Mouse (Mus musculus): Measurements from ENCODE around the gene Ip6k1. TPM values are rescaled to one million over a fixed set of nuclear protein-coding genes. Genes with fewer than 3 reads are reported as not detected.

Ip6k1 gene
- polyA plus RNA-seq (2012; rRNA removed): 70.0 and 86.6 TPM in 2 replicates

GRCm38 (mm10) chr9:108001922-108002770, at the start of gene Ip6k1:
Ip6k1 (plus strand) TSS chr9:108002501.

DNA sequence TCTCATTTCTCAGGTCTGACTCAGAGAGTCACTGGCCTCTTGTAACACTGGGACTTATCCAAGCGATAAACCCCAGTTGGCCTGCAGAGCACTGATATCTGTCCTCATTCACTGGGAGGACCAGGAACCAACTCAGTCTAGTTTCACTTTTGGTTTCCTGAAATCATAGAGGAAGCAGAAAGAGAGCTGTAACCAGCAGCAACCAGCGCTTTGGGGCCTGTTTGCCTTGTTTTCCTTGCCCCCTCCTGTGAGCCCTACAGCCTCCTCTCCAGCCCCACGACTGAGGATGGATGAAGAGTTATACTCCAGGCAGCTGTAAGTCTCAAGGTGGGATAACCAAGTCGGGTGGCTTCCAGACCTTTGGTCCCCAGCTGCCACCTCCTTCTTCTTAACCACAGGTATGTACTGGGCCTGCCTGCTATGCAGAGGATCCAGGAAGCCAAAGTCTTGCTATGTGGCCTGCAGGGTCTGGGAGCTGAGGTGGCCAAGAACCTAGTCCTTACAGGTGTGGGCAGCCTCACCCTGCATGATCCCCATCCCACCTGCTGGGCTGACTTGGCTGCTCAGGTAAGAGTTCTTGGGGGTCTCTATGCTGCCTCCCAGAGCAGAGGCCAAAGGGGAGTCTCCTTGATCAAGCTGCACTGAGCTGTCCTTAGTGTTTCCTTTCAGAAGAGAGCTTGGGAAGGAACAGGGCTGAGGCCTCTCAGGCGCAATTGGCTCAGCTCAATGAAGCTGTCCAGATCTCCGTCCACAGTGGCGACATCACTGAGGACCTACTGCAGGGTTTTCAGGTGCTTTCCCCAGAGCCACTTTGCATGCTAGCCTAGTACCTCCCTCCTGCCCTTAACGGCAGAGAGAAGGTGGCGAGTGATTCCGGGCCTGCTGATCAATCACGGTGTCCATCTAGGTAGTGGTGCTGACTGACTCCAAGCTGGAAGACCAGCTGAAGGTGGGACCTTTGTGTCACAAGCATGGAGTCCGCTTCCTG, 26.6 kb upstream of the Ip6k1 start, which contains the start of gene Uba7:
Gene Uba7, plus strand, starts transcription at position 107 of the 988 bp plus-strand sequence.

DNA sequence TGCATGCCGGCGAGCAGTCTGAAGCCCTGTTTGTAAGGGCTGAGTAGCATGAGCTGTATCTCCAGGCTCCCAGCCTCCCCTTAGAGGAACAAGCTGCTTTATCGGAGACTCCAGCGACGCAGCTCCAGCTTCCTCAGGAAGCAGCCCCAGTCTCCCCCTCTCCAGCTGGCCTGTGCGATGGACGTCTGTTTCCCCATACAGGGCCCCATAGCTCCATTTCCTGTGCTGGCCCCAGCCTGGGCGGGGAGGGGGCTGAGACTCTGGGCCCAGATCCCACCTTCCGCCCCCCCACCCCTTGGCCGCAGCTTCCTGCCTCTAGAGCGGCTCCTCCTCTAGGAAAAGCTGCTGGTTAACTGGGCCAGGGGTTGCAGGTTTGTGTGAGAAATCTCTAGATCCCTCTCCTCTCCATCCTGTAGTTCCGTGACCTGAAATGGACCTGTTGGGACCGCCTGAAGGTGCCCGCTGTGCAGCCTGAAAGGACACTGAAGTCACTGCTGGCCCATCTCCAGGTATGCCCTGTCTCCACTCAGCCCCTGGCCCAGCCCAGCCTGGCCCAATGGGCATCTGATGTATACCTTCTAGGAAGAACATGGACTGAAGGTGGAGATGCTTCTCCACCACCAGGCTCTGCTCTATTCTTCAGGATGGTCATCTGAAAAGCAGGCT, 19.5 kb upstream of the Ip6k1 start, which contains the start of gene Gm20661:
Gene Gm20661, plus strand, starts transcription at position 378 of the 666 bp plus-strand sequence.

GRCm38 (mm10) chr9:107985131-107986119, 16.9 kb upstream of the Ip6k1 start, which contains the start of gene Inka1:
Inka1 (minus strand) TSS chr9:107985879.

GRCm38 (mm10) chr9:107992197-107992596, 10.1 kb upstream of the Ip6k1 start, which contains the start of gene Cdhr4:
Cdhr4 (plus strand) TSS chr9:107992497.

GRCm38 (mm10) chr9:107996049-107996448, 6.3 kb upstream of the Ip6k1 start, which contains the start of gene Gm20662:
Gm20662 (plus strand) TSS chr9:107996349.

DNA sequence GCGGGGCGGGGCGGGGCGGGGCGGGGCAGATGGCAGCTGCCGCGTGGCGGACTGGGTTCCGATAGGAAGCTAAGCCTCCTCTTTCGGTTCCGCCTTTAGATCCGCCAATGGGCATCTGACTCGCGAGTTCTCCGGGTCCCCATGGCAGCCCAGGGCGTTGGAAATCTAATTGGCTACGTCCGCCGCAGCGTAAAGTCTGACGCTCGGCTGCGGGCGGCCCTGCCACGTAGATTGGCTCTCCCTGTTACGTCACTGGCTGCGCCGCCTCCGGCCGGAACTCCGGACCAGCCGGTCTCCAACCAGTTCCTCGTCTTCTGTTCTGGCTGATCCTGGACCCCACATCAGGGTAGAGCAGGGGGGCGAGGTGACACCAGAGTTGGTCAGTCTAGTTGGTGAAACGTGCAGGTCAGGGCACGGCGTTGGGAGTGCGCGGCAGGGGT, 46.7 kb downstream of the Ip6k1 start, which contains the start of gene Gmppb:
Gene Gmppb, plus strand, starts transcription at position 227 of the 440 bp plus-strand sequence.

DNA sequence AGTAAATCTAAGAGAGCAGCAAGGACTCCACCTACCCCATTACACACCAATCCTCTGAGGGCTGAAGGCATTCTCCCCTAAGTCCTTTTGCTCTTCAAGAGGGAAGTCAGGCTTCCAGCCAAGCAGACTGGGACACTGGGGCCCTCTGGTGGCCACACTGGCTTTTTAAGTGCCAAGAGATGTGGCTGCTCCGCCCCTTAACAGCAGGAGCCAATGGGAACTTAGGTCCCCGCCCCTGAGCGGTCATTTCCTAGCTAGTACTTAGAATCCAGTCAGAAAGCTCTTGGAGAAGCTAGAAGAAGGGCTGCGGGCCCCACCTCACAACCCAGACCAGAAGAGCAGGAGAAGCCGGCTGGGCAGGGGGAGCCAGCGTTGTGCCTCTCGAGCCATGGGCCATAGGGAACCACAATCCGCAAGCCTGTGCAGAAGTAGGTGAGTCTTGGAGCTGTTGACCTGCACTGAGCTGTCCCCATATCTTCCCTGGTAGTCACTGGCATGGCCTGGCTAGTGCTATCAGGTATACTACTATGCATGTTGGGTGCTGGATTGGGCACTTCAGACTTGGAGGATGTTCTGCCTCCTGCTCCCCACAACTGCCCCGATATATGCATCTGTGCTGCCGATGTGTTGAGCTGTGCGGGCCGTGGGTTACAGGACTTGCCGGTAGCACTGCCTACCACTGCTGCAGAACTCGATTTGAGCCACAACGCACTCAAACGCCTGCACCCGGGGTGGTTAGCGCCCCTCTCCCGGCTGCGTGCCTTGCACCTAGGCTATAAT, 50.8 kb downstream of the Ip6k1 start, which contains the start of gene Amigo3:
Gene Amigo3, plus strand, starts transcription at position 275 of the 780 bp plus-strand sequence.

GRCm38 (mm10) chr9:108080168-108080567, 77.9 kb downstream of the Ip6k1 start, which contains the start of gene Mst1:
Mst1 (plus strand) TSS chr9:108080436.

GRCm38 (mm10) chr9:108082988-108083431, 80.7 kb downstream of the Ip6k1 start, which contains the start of gene Rnf123:
Rnf123 (minus strand) TSS chr9:108083346.

DNA sequence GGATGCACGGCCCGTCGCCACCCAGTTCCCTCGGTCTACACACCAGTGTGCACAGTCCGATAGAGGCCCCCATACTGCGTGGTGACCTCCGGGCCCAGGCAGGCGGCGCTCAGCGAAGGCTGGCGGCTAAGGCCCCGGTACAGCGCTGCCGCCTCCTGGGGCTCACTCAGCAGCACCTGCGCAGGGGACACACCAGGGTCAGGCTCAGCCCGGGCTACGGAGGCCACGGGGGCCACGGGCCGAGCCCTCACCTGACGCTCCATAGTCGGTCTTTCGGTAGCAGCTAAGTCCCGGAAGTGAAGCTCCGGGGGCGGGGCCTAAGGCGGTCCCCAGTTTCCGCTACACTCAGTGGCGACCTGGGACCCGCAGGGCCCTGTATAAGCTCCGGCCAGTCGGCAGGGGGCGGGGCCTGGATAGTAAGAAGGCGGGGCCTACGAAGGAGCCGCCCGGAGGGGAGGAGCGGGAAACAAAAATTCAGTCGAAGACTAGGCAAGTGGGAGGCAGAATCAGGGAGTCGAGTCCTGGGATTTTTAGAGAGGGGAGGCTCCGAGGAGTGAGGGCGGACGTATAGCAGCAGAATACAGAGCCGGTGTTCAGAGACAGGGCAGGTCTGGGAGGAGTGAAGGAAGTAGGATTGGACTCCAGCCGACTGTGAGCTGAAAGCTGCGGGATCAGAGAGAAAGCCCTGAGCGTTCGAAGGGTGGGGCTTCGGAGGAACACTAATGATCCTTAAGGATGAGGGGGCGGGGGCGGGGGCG, 92.1 kb downstream of the Ip6k1 start, which contains the start of gene Apeh:
Gene Apeh, minus strand, starts transcription at position 423 of the 758 bp plus-strand sequence.

Other genes starting within 250 kb of the Ip6k1 start
- gene Rbm5, start 231.5 kb upstream of the Ip6k1 start, polyA plus RNA-seq (2012; rRNA removed): 180 and 206 TPM in 2 replicates
- 98.8 and 117 TPM in 2 replicates for gene Rbm6, start 129.3 kb upstream of the Ip6k1 start, polyA plus RNA-seq (2012; rRNA removed)
- gene Mon1a, start 114.3 kb upstream of the Ip6k1 start, polyA plus RNA-seq (2012; rRNA removed): 11.7 and 16.7 TPM in 2 replicates
- gene Mst1r, start 95.6 kb upstream of the Ip6k1 start, polyA plus RNA-seq (2012; rRNA removed): 2.6 and 5.0 TPM in 2 replicates
- gene Actl11, start 74.0 kb upstream of the Ip6k1 start, polyA plus RNA-seq (2012; rRNA removed): not detected in 2 replicates
- gene Camkv, start 66.8 kb upstream of the Ip6k1 start, polyA plus RNA-seq (2012; rRNA removed): 11.2 and 14.5 TPM in 2 replicates
- 17.5 and 37.1 TPM in 2 replicates for gene Traip, start 52.4 kb upstream of the Ip6k1 start, polyA plus RNA-seq (2012; rRNA removed)
- 13.7 and 17.7 TPM in 2 replicates for gene Uba7, start 27.0 kb upstream of the Ip6k1 start, polyA plus RNA-seq (2012; rRNA removed)
- gene Gm20661, start 19.4 kb upstream of the Ip6k1 start, polyA plus RNA-seq (2012; rRNA removed): 1.9 and 5.9 TPM in 2 replicates
- gene Inka1, start 16.6 kb upstream of the Ip6k1 start, polyA plus RNA-seq (2012; rRNA removed): 31.0 and 53.6 TPM in 2 replicates
- gene Cdhr4, start 10.0 kb upstream of the Ip6k1 start, polyA plus RNA-seq (2012; rRNA removed): 9.7 and 21.1 TPM in 2 replicates
- gene Gm20662, start 6.2 kb upstream of the Ip6k1 start, polyA plus RNA-seq (2012; rRNA removed): 0.68 and 4.3 TPM in 2 replicates
- gene Gmppb, start 46.7 kb downstream of the Ip6k1 start, polyA plus RNA-seq (2012; rRNA removed): 16.1 and 20.8 TPM in 2 replicates
- gene Amigo3, start 50.7 kb downstream of the Ip6k1 start, polyA plus RNA-seq (2012; rRNA removed): 1.9 and 2.9 TPM in 2 replicates
- gene Mst1, start 77.9 kb downstream of the Ip6k1 start, polyA plus RNA-seq (2012; rRNA removed): 0.83 and 0.87 TPM in 2 replicates
- gene Rnf123, start 80.8 kb downstream of the Ip6k1 start, polyA plus RNA-seq (2012; rRNA removed): 56.8 and 62.6 TPM in 2 replicates
- gene Apeh, start 92.1 kb downstream of the Ip6k1 start, polyA plus RNA-seq (2012; rRNA removed): 65.8 and 71.6 TPM in 2 replicates
- 5.1 and 6.2 TPM in 2 replicates for gene Bsn, start 187.9 kb downstream of the Ip6k1 start, polyA plus RNA-seq (2012; rRNA removed)

Data from central nervous system, embryonic 11.5 days (tissue).